ENCODE assay signal across 9 mouse cellular contexts in genomic region chr4:106472335-106472734, GRCm38 (mm10). TPM values are rescaled to one million over a fixed set of nuclear protein-coding genes. Genes with fewer than 3 reads are reported as not detected.
DNase-seq lines count a peak whose midpoint lies in the region; ATAC-seq lines count a peak whose summit lies in the region.
"Had no signal": no experiment of that assay in that cellular context is flagged by ENCODE, and none has a peak within 500 bp of the region (broad histone marks: within the 10 kb centered on the region; RNA-seq: fewer than 3 reads in every experiment).

No protein-coding gene starts in this region.

- WGBS in neural tube, embryonic 11.5 days = 17% methylated on average over 3 of the region's 3 CpGs

- H3K4me2 ChIP-seq in neural tube, embryonic 11.5 days (ENCODE audit: low read depth) = no peak overlapping the region

- ATAC-seq in neural tube, embryonic 11.5 days (ENCODE audit: insufficient read depth, low FRiP score, low TSS enrichment) = peak; percentile 57; the same call in 1 of the 2 replicates

- no peak overlapping the region for H3K27ac ChIP-seq in neural tube, embryonic 11.5 days (ENCODE audit: low read depth, low read length)

- H3K9me3 ChIP-seq in neural tube, embryonic 11.5 days (ENCODE audit: control insufficient read depth, low read length) = no peaks in the 10 kb centered on the region

- H3K27me3 ChIP-seq in neural tube, embryonic 11.5 days (ENCODE audit: control insufficient read depth, insufficient read depth, low read length) = no peaks in the 10 kb centered on the region

- H3K4me3 ChIP-seq in neural tube, embryonic 11.5 days (ENCODE audit: low read depth, low read length) = no peak overlapping the region
- H3K4me3 ChIP-seq: erythroblast, embryonic 14.5 days had no signal

- H3K9ac ChIP-seq in neural tube, embryonic 11.5 days (ENCODE audit: low read length) = no peak overlapping the region

- DNase-seq in urinary bladder, adult 18-20 months (ENCODE audit: low spot score in 2 of 2) = peak; percentile 14 to 26
- DNase-seq in urinary bladder, adult 2 months (ENCODE audit: low spot score) = no peak
- DNase-seq in cerebellum, adult 9-11 months = peak; percentile 60
- DNase-seq in frontal cortex, postnatal 14 days (ENCODE audit: low spot score in 2 of 2) = peak; percentile 46 to 70
- peak; percentile 67 for DNase-seq in kidney, adult 18-20 months
- peak; percentile 61 for DNase-seq in left cerebral cortex, postnatal 4 days
- peak; percentile 69 for DNase-seq in neural tube, embryonic 11.5 days (ENCODE audit: low spot score)
- DNase-seq in thymus, postnatal 25 days = peak; percentile 52

- H3K36me3 ChIP-seq in neural tube, embryonic 11.5 days (ENCODE audit: control insufficient read depth, insufficient read depth, low read length) = no peaks in the 10 kb centered on the region

- no peaks in the 10 kb centered on the region for H3K4me1 ChIP-seq in neural tube, embryonic 11.5 days (ENCODE audit: control insufficient read depth, insufficient read depth, low read length)

- intact Hi-C loops in left cerebral cortex, postnatal 4 days (cut with DNase I) = loop anchor here (1.0 kb wide), 1 partner anchor 60 kb away; no protein-coding TSS in a partner anchor

RNA-seq across cellular contexts. Expression of gene Pcsk9, which starts 8.2 kb away (rescaled TPM):
- 1.7 and 2.0 TPM in 2 replicates for polyA plus RNA-seq in urinary bladder, adult 2 months (2012; rRNA removed)
- 1 to 10 TPM; 4.4 to 5.3 TPM for total RNA-seq in left cerebral cortex, postnatal 4 days (2021)
- polyA plus RNA-seq in neural tube, embryonic 11.5 days (2014; fragmentation: Nextera tagmentation; extraction: Ambion mirVana) = 1.1 and 1.2 TPM in 2 replicates

RNA-seq across cellular contexts. Expression of gene Bsnd, which starts 19.7 kb away (rescaled TPM):
- polyA plus RNA-seq in urinary bladder, adult 2 months (2012; rRNA removed) = 0.34 and 0.41 TPM in 2 replicates
- total RNA-seq in left cerebral cortex, postnatal 4 days (2021) = not detected
- polyA plus RNA-seq in neural tube, embryonic 11.5 days (2014; fragmentation: Nextera tagmentation; extraction: Ambion mirVana) = not detected in 2 replicates
- polyA plus RNA-seq: erythroblast, embryonic 14.5 days had no signal
